Comparison of ENCODE assay signal across 9 mouse cellular contexts in genomic region chr4:129032133-129032962, GRCm38 (mm10). TPM values are rescaled to one million over a fixed set of nuclear protein-coding genes. Genes with fewer than 3 reads are reported as not detected.
DNase-seq lines count a peak whose midpoint lies in the region; ATAC-seq lines count a peak whose summit lies in the region.
"Had no signal": no experiment of that assay in that cellular context is flagged by ENCODE, and none has a peak within 500 bp of the region (broad histone marks: within the 10 kb centered on the region; RNA-seq: fewer than 3 reads in every experiment).

No protein-coding gene starts in this region.

- peak; percentile 68 for ATAC-seq in granulocyte monocyte progenitor cell, adult 5-6 weeks (replicated peaks; ENCODE audit: poor library complexity, severe bottlenecking)
- peak; percentile 72 for ATAC-seq in monocyte, adult 5-6 weeks (replicated peaks; ENCODE audit: insufficient number of reproducible peaks, low FRiP score, low TSS enrichment, poor library complexity, severe bottlenecking)
- no peak for ATAC-seq in hindbrain, embryonic 12.5 days (ENCODE audit: low FRiP score)
- ATAC-seq in erythroblast, adult 5-6 weeks (replicated peaks; ENCODE audit: low FRiP score, poor library complexity, severe bottlenecking) = no peak

- H3K27ac ChIP-seq in hindbrain, embryonic 12.5 days = no peak overlapping the region
- H3K27ac ChIP-seq: left cerebral cortex, adult 2 months had no signal

- no peak overlapping the region for H3K9ac ChIP-seq in hindbrain, embryonic 12.5 days

- no peak overlapping the region for H3K4me2 ChIP-seq in hindbrain, embryonic 12.5 days (replicated peaks)

- no peaks in the 10 kb centered on the region for H3K27me3 ChIP-seq in hindbrain, embryonic 12.5 days

- H3K9me3 ChIP-seq in hindbrain, embryonic 12.5 days (replicated peaks) = no peaks in the 10 kb centered on the region

- DNase-seq in cerebellum, adult 9-11 months = peak; percentile 13
- DNase-seq in cerebellum, postnatal 25 days = no peak
- DNase-seq in 416B (ENCODE audit: low read depth) = peak; percentile 87
- DNase-seq in yolk sac, embryonic 10.5 days (ENCODE audit: low spot score) = no peak

- H3K36me3 ChIP-seq in hindbrain, embryonic 12.5 days = no peaks in the 10 kb centered on the region

- H3K4me3 ChIP-seq in hindbrain, embryonic 12.5 days = no peak overlapping the region
- H3K4me3 ChIP-seq: left cerebral cortex, adult 2 months had no signal

- peaks cover 13% of the 10 kb centered on the region for H3K4me1 ChIP-seq in hindbrain, embryonic 12.5 days

- WGBS in hindbrain, embryonic 12.5 days = 74% methylated on average over 11 of the region's 11 CpGs

RNA-seq across cellular contexts. Expression of gene Rnf19b, which starts 25.7 kb away (rescaled TPM):
- total RNA-seq in granulocyte monocyte progenitor cell, adult 5-6 weeks (2014; fragmentation: Nextera tagmentation) = 30.6 and 31.7 TPM in 2 replicates
- total RNA-seq in granulocyte monocyte progenitor cell, adult 5-6 weeks (2017) = 54.3 and 75.1 TPM in 2 replicates
- 223 to 304 TPM (median 264 TPM) in 3 replicates for total RNA-seq in monocyte, adult 5-6 weeks (2017)
- 17.7 and 20.4 TPM in 2 replicates for polyA plus RNA-seq in hindbrain, embryonic 12.5 days (2016; fragmentation: Nextera tagmentation; extraction: Ambion mirVana)
- 9.6 and 12.5 TPM in 2 replicates for total RNA-seq in erythroblast, adult 5-6 weeks (2015; ENCODE audit: low replicate concordance)
- 19.2 and 30.5 TPM in 2 replicates for total RNA-seq in erythroblast, adult 5-6 weeks (2017; ENCODE audit: low replicate concordance)

RNA-seq across cellular contexts. Expression of gene Ak2, which starts 40.6 kb away (rescaled TPM):
- total RNA-seq in granulocyte monocyte progenitor cell, adult 5-6 weeks (2014; fragmentation: Nextera tagmentation) = 166 and 176 TPM in 2 replicates
- 169 and 186 TPM in 2 replicates for total RNA-seq in granulocyte monocyte progenitor cell, adult 5-6 weeks (2017)
- total RNA-seq in monocyte, adult 5-6 weeks (2017) = 62.2 to 89.0 TPM (median 73.4 TPM) in 3 replicates
- polyA plus RNA-seq in hindbrain, embryonic 12.5 days (2016; fragmentation: Nextera tagmentation; extraction: Ambion mirVana) = 122 and 128 TPM in 2 replicates
- total RNA-seq in erythroblast, adult 5-6 weeks (2015; ENCODE audit: low replicate concordance) = 15.4 and 25.7 TPM in 2 replicates
- 28.7 and 31.4 TPM in 2 replicates for total RNA-seq in erythroblast, adult 5-6 weeks (2017; ENCODE audit: low replicate concordance)

Comparison
In these comparisons a context has a peak if more than half of its experiments do, and no peak if none do; other contexts are left out.
1. DNase-seq: peak in cerebellum, adult 9-11 months (single experiment) and 416B (single experiment); none in cerebellum, postnatal 25 days (0 of 2) and yolk sac, embryonic 10.5 days (single experiment).
2. ATAC-seq: peak in granulocyte monocyte progenitor cell, adult 5-6 weeks (single experiment) and monocyte, adult 5-6 weeks (single experiment); none in hindbrain, embryonic 12.5 days (single experiment) and erythroblast, adult 5-6 weeks (single experiment).